Mouse (Mus musculus) kidney, adult 2 months (tissue): ENCODE data around the gene Faf1. TPM values are rescaled to one million over a fixed set of nuclear protein-coding genes. Genes with fewer than 3 reads are reported as not detected.

Experiments used
- DNase-seq: peaks from one replicate; pipeline ENCODE4 v3.0.0; 2021
- H3K27ac ChIP-seq: fragments of 200-500 bp; 2 replicates; pipeline ENCODE4 v1.5.1; 2012; ENCODE audit warnings: low read depth, low read length, control low read depth, inconsistent platforms; ENCODE audit not compliant: insufficient read depth
- H3K27me3 ChIP-seq: fragments of 200-500 bp; replicated peaks from 2 replicates; pipeline ENCODE4 v1.6.1; 2012; ENCODE audit warnings: mild to moderate bottlenecking, moderate library complexity, low read length, inconsistent platforms; ENCODE audit not compliant: control insufficient read depth, insufficient read depth
- H3K36me3 ChIP-seq: fragments of 200-500 bp; 2 replicates; pipeline ENCODE4 v1.6.1; 2012; ENCODE audit warnings: mild to moderate bottlenecking, moderate library complexity, low read length, inconsistent platforms; ENCODE audit not compliant: control insufficient read depth, insufficient read depth
- H3K4me1 ChIP-seq: fragments of 200-500 bp; 2 replicates; pipeline ENCODE4 v1.6.1; 2011; ENCODE audit warnings: low read length; ENCODE audit not compliant: control insufficient read depth, insufficient read depth
- H3K4me3 ChIP-seq: fragments of 200-500 bp; 2 replicates; pipeline ENCODE4 v1.5.1; 2011; ENCODE audit warnings: mild to moderate bottlenecking, low read depth, low read length, control low read depth; ENCODE audit not compliant: insufficient read depth
- CTCF ChIP-seq: fragments of 200-500 bp; conservative IDR thresholded peaks from 2 replicates; pipeline ENCODE4 v1.5.1; 2011; ENCODE audit warnings: low read depth, mild to moderate bottlenecking, control low read depth, low read length, moderate library complexity, mixed read lengths; ENCODE audit not compliant: insufficient read depth, insufficient read length
- POLR2A ChIP-seq: fragments of 200-500 bp; IDR thresholded peaks from one replicate; pipeline ENCODE4 v1.6.1; 2011; ENCODE audit warnings: low read depth, low read length, control low read depth
- WGBS: fragments of 180-500 bp; shearing (Covaris S2); methylation state at CpG from one replicate; pipeline ENCODE4 v1.1.7; 2018; 5-methylcytosine and 5-hydroxymethylcytosine counted together
- polyA plus RNA-seq: library from polyadenylated mRNA; depleted of rRNA; stranded (reverse); fragments of >200 nt; gene quantifications from 2 replicates; pipeline ENCODE4 v1.2.3, GENCODE M21; 2012; rRNA removed

Gene Faf1
- 8.6 and 8.7 TPM in 2 replicates for polyA plus RNA-seq

DNA sequence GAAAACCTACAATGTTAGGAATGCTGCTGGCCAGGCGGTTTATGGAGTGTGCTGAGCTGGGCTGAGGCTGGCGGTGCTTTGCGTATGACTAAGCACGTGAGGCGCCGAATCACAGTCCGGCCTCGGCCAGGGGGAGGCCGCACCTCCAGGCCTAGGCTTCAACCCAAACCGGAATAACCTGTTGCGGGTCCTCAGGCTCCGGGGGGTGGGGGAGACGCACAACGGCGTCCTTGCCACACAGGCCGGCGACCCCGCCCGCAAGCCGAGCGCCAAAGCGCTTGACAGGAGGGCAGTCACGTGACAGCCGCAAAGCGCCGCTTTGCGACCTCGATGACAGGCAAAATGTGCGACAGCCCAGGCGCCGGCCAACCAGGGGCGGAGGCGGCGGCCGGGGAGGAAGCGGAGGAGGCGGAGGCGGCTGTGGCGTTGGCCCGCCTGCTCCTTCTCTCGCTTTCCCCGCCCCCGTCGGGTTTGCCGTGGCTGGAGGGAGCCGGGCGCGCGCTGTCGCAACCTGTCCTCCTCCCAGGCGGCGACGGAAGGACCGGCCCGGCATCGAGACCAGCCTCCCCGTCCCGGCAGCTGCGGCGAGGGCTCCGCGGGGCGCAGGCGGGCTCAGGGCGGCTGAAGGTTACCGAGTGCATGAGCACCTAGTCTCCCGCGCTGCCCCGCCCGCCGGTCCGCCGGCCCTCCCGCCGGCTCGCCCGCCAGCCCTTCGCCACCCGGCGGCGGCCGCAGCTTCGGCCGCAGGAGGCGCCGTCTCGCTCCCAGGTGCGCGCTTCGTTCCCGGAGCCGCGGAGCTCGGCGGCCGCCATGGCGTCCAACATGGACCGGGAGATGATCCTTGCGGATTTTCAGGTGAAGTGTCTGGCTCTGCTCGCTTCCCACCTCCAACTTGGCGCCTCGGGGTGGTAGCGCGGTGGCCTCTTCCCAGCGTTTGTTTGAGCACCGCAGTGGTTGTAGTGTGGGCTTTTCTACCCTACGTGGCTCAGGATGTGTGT lies at the start of gene Faf1:
TSS of gene Faf1 (plus strand) at position 371 of the 998 bp plus-strand sequence.
- peak; percentile 99 for DNase-seq
- WGBS = under 1% methylated on average over 103 of the region's 107 CpGs
- Histone ChIP-seq H3K36me3 (no peaks in the 10 kb centered on the region), H3K4me3 (peak within 1 kb of the TSS; percentile 97), H3K27ac (peak within 1 kb of the TSS; percentile 86), H3K4me1 (no peaks in the 10 kb centered on the region), H3K27me3 (no peaks in the 10 kb centered on the region)
- TF ChIP-seq POLR2A (peak; percentile 83), CTCF (peak; percentile 28; the same call in 1 of the 2 replicates)

GRCm38 (mm10) chr4:109630215-109630614 lies 46.2 kb upstream of the Faf1 start:
- H3K27ac ChIP-seq = no peak overlapping the region
- H3K27me3 ChIP-seq = no peaks in the 10 kb centered on the region
- no peaks in the 10 kb centered on the region for H3K36me3 ChIP-seq
- no peak overlapping the region for H3K4me3 ChIP-seq
- H3K4me1 ChIP-seq = no peaks in the 10 kb centered on the region
- DNase-seq = no peak
- WGBS = 55% methylated on average over 2 of the region's 2 CpGs
- TF ChIP-seq CTCF = no peak
- TF ChIP-seq POLR2A = no peak

DNA sequence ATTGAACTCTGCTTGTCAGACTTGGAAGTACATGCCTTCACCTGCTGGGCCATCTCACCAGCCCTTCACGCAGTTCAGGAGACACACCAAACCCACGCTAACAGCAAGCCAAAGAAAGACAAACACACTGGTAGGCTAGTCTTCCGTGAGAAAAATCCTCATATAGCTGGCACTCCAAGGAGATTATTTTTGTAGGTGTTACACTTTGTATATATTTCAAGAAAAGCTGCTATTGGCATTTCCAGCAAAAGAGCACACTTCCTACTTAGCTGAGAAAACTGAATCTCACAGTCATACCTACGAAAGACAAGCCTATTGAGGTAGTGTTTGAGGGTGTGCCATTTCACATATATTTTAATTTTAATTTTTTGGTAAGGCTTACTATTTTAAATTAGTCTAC lies 45.4 kb upstream of the Faf1 start:
- no peak overlapping the region for H3K4me3 ChIP-seq
- no peak overlapping the region for H3K27ac ChIP-seq
- WGBS = 87% methylated on average over 4 of the region's 4 CpGs

GRCm38 (mm10) chr4:109634971-109635370 lies 41.4 kb upstream of the Faf1 start:
- H3K27ac ChIP-seq = no peak overlapping the region
- peak; percentile 37 for DNase-seq
- WGBS = 100% methylated on average over 2 of the region's 2 CpGs
- H3K4me1 ChIP-seq = no peaks in the 10 kb centered on the region
- H3K27me3 ChIP-seq = no peaks in the 10 kb centered on the region
- no peak overlapping the region for H3K4me3 ChIP-seq
- no peaks in the 10 kb centered on the region for H3K36me3 ChIP-seq
- TF ChIP-seq CTCF (peak; percentile 46), POLR2A (no peak)

More for the DNA sequence above, 45.4 kb upstream of the Faf1 start:
- Histone ChIP-seq H3K27me3 (no peaks in the 10 kb centered on the region), H3K4me1 (no peaks in the 10 kb centered on the region), H3K36me3 (no peaks in the 10 kb centered on the region)
- no peak for TF ChIP-seq POLR2A
- TF ChIP-seq CTCF = no peak
- DNase-seq = no peak

- 89% methylated on average over 9 of the region's 9 CpGs for WGBS
- H3K36me3 ChIP-seq = no peaks in the 10 kb centered on the region
- DNase-seq = no peak
- no peak overlapping the region for H3K4me3 ChIP-seq
- H3K4me1 ChIP-seq = no peaks in the 10 kb centered on the region
- TF ChIP-seq CTCF = no peak
- no peak for TF ChIP-seq POLR2A
- H3K27me3 ChIP-seq = no peaks in the 10 kb centered on the region
- no peak overlapping the region for H3K27ac ChIP-seq
Measured at GRCm38 (mm10) chr4:109639356-109639755, 37.0 kb upstream of the Faf1 start.

DNA sequence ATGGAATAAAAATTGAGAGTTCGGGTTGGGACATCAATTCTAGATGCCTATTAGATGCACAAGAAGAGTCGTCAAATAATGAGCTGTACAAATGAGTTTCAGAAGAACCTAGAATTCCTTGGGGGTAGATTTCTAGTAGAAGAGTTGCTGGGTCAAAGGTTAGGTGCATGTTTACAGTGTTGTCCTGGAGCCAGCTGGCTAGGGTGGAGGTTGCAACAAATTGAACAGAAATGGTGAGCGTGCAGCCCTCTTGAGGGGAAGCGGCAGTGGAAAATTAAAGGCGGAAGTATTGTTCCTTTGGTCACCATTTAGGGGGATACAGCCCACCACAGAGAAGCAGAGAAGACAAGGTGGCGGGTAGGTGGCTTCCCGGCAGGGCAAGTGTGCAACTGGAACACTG lies 36.2 kb upstream of the Faf1 start:
- peak; percentile 63 for DNase-seq
- no peak overlapping the region for H3K27ac ChIP-seq

DNA sequence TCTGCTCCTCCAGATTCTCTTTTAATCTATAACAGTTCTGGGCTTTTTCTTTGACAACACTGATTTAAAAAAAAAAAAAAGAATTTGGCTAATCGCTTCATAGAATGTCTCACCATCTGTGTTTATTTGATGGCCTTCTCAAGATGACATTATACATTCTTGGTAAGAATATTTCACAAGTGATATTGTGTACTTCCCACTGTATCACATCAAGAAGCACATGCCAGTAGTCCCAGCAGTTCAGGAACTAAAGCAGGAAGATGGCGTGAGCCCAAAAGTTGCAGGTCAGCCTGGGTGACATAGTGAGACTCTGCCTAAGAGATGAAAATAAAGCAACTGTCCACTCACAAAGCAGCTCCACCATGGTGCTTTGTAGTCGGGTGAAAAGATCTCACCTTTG lies 34.9 kb upstream of the Faf1 start:
- H3K27me3 ChIP-seq = no peaks in the 10 kb centered on the region
- no peaks in the 10 kb centered on the region for H3K36me3 ChIP-seq
- H3K27ac ChIP-seq = no peak overlapping the region
- no peaks in the 10 kb centered on the region for H3K4me1 ChIP-seq
- WGBS = 81% methylated on average over 3 of the region's 3 CpGs
- no peak for DNase-seq
- TF ChIP-seq POLR2A (no peak), CTCF (no peak)
- H3K4me3 ChIP-seq = no peak overlapping the region

More for the DNA sequence above, 36.2 kb upstream of the Faf1 start:
- WGBS = 83% methylated on average over 7 of the region's 7 CpGs
- H3K27me3 ChIP-seq = no peaks in the 10 kb centered on the region
- H3K4me1 ChIP-seq = no peaks in the 10 kb centered on the region
- no peak for TF ChIP-seq POLR2A
- TF ChIP-seq CTCF = no peak
- H3K4me3 ChIP-seq = no peak overlapping the region
- no peaks in the 10 kb centered on the region for H3K36me3 ChIP-seq
